Mouse (Mus musculus) limb, embryonic 13.5 days (tissue): ENCODE data around the gene Ccdc162. TPM values are rescaled to one million over a fixed set of nuclear protein-coding genes. Genes with fewer than 3 reads are reported as not detected.

ENCODE experiments used
- ATAC-seq: fragments of 200-750 bp; cut with Nextera tagmentation; 2 replicates; pipeline ENCODE4 v1.8.0; 2017; ENCODE audit warnings: low read depth, moderate number of reproducible peaks, moderate TSS enrichment; ENCODE audit not compliant: low FRiP score
- H3K27ac ChIP-seq: fragments of 300-500 bp; sonication (generic); 2 replicates; pipeline ENCODE4 v1.5.1; 2015; ENCODE audit warnings: inconsistent platforms, mild to moderate bottlenecking, moderate library complexity
- H3K27me3 ChIP-seq: fragments of 300-500 bp; sonication (generic); 2 replicates; pipeline ENCODE4 v1.6.1; 2015; ENCODE audit warnings: mild to moderate bottlenecking, inconsistent platforms
- H3K36me3 ChIP-seq: fragments of 300-500 bp; sonication (generic); 2 replicates; pipeline ENCODE4 v1.6.1; 2015; ENCODE audit warnings: inconsistent platforms, mild to moderate bottlenecking, moderate library complexity
- H3K4me1 ChIP-seq: fragments of 300-500 bp; sonication (generic); 2 replicates; pipeline ENCODE4 v1.6.1; 2015; ENCODE audit warnings: inconsistent platforms
- H3K4me2 ChIP-seq: fragments of 300-500 bp; sonication (generic); replicated peaks from 2 replicates; pipeline ENCODE4 v1.6.1; 2015; ENCODE audit warnings: inconsistent platforms, mild to moderate bottlenecking, moderate library complexity
- H3K4me3 ChIP-seq: fragments of 300-500 bp; sonication (generic); 2 replicates; pipeline ENCODE4 v1.5.1; 2015; ENCODE audit warnings: moderate library complexity, mild to moderate bottlenecking, inconsistent platforms
- H3K9ac ChIP-seq: fragments of 300-500 bp; sonication (generic); 2 replicates; pipeline ENCODE4 v1.6.1; 2015; ENCODE audit warnings: mild to moderate bottlenecking, inconsistent platforms
- H3K9me3 ChIP-seq: fragments of 300-500 bp; sonication (generic); 2 replicates; pipeline ENCODE4 v1.6.1; 2016; ENCODE audit warnings: inconsistent platforms
- WGBS: fragments of 180-500 bp; shearing (Covaris S2); methylation state at CpG from one replicate; pipeline ENCODE4 v1.1.7; 2015; 5-methylcytosine and 5-hydroxymethylcytosine counted together
- polyA plus RNA-seq: library from polyadenylated mRNA; unstranded; fragments of >200 nt; fragmentation: Nextera tagmentation; extraction: Ambion mirVana; gene quantifications from 2 replicates; pipeline ENCODE4 v1.2.1, GENCODE M21; 2015

Gene Ccdc162
- polyA plus RNA-seq, 1 experiment from 2014 or later: 1.4 TPM

DNA sequence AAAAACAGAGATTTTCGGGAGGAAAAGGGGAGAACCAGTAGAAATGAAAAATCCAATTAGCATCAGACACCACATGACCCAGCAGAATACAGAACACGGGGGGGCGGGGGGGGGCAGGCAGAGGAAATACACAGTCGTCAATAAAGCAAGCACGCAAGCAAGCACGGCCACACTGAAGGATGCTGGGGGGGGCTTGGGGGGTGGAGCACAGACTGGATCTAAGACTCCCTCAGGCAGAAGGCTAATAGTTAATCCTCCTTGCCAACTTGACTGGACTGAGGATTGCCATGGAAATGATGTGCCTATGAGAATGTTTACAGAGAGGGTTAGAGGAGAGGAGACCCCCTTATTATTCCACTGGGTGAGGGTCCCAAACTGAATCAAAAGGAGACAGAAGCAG lies 19.0 kb upstream of the Ccdc162 start:
- no peak overlapping the region for H3K4me2 ChIP-seq
- no peaks in the 10 kb centered on the region for H3K4me1 ChIP-seq
- H3K27me3 ChIP-seq: no peaks in the 10 kb centered on the region
- H3K36me3 ChIP-seq: peaks cover 23% of the 10 kb centered on the region
- H3K9me3 ChIP-seq: 0 out of 2 replicates have a peak, but pooled peaks cover 3% of the 10 kb centered on the region
- H3K27ac ChIP-seq: no peak overlapping the region
- WGBS: 69% methylated on average over 6 of the region's 6 CpGs
- H3K9ac ChIP-seq: no peak overlapping the region
- no peak for ATAC-seq
- H3K4me3 ChIP-seq: no peak overlapping the region

DNA sequence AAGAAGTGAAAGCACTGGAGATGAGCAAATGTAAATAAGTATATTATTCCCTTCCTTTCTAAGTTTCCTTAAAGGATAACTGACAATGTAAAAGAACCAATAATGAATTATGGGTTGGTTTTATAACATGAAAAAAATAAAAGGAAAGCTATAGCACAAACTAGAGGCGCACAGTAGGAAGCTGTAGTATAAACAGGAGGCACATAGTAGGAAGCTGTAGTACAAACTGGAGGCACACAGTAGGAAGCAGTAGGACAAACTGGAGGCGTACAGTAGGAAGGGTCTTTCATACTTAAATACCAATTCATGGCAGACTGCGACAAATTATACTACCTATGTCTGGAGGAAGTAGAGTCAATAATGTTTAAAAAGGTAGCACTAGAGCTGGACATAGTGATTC lies 16.8 kb upstream of the Ccdc162 start:
- 99% methylated on average over 3 of the region's 3 CpGs for WGBS
- no peak overlapping the region for H3K9ac ChIP-seq
- H3K9me3 ChIP-seq: 0 out of 2 replicates have a peak, but pooled peaks cover 3% of the 10 kb centered on the region
- H3K36me3 ChIP-seq: peaks cover 30% of the 10 kb centered on the region
- H3K4me2 ChIP-seq: no peak overlapping the region
- H3K4me1 ChIP-seq: no peaks in the 10 kb centered on the region
- no peak overlapping the region for H3K27ac ChIP-seq
- ATAC-seq: no peak
- H3K27me3 ChIP-seq: no peaks in the 10 kb centered on the region
- H3K4me3 ChIP-seq: no peak overlapping the region

DNA sequence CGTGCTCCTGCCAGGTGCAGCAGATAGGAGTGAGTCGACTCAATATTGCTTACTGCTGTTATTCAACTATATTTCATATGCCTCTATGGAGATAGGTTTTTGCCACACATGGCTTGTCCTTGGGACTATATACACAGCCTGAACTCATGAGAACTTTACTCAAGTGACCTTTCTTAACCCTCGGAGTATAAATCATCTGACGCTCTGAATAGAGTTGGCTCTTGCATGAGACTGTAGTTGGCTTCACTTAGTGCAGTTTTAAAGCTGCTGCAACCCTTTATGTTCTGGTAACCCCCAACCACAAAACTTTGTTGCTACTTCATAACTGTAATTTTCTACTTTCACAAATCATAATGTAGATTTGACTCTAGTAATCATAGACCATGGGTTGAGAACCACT lies 15.5 kb upstream of the Ccdc162 start:
- H3K27ac ChIP-seq: no peak overlapping the region
- H3K9ac ChIP-seq: no peak overlapping the region
- H3K4me2 ChIP-seq: no peak overlapping the region
- peaks cover 24% of the 10 kb centered on the region for H3K36me3 ChIP-seq
- ATAC-seq: no peak
- H3K9me3 ChIP-seq: 0 out of 2 replicates have a peak, but pooled peaks cover 3% of the 10 kb centered on the region
- 87% methylated on average over 4 of the region's 4 CpGs for WGBS
- no peaks in the 10 kb centered on the region for H3K4me1 ChIP-seq
- H3K27me3 ChIP-seq: no peaks in the 10 kb centered on the region
- no peak overlapping the region for H3K4me3 ChIP-seq

DNA sequence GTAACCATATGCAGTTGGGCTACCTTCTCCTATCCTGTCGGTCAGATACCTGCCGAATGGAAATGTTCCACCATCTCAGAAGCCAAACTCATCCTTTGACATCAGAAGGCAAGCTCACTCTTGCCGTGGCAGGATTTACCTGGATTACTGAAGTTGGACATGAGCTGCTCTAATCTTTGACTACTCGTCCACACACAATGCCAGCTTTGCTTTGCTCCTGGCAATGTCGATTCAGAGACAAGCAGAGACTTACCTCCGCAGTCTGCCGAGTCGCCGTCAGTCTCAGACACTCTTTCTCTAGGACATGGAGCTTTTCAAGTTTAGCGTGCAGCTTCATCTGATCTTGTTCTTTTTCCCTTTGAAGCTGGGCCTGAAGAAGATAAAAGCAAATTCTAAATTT lies 14.3 kb upstream of the Ccdc162 start:
- Histone ChIP-seq H3K4me1 (no peaks in the 10 kb centered on the region), H3K27me3 (no peaks in the 10 kb centered on the region), H3K9ac (no peak overlapping the region), H3K9me3 (no peaks in the 10 kb centered on the region), H3K36me3 (peaks cover 26% of the 10 kb centered on the region), H3K4me2 (no peak overlapping the region), H3K27ac (no peak overlapping the region), H3K4me3 (no peak overlapping the region)
- no peak for ATAC-seq
- 87% methylated on average over 10 of the region's 10 CpGs for WGBS

DNA sequence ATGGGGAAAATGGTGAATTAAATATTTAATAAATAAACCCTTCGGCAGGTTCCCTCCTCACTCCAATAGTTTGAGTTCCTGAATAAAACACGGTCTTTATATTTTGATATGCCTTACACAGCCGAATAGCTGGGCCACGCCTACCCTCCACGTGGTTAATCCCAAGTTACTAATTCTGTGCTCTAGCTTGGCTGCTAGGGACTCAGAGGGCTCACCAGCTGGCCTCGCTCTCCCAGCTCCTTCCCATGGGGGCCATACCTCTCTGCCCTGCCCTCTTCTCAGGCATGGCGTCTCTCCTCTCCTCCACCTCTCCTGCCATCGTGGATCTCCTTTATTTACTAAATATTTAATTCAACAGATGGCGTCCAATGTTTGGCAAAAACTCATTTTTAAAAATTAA lies 9.8 kb upstream of the Ccdc162 start:
- no peak overlapping the region for H3K4me2 ChIP-seq
- H3K4me1 ChIP-seq: no peaks in the 10 kb centered on the region
- WGBS: 81% methylated on average over 9 of the region's 9 CpGs
- no peaks in the 10 kb centered on the region for H3K9me3 ChIP-seq
- no peaks in the 10 kb centered on the region for H3K27me3 ChIP-seq
- no peak overlapping the region for H3K27ac ChIP-seq
- no peak overlapping the region for H3K9ac ChIP-seq
- peaks cover 30% of the 10 kb centered on the region for H3K36me3 ChIP-seq
- no peak overlapping the region for H3K4me3 ChIP-seq
- no peak for ATAC-seq

DNA sequence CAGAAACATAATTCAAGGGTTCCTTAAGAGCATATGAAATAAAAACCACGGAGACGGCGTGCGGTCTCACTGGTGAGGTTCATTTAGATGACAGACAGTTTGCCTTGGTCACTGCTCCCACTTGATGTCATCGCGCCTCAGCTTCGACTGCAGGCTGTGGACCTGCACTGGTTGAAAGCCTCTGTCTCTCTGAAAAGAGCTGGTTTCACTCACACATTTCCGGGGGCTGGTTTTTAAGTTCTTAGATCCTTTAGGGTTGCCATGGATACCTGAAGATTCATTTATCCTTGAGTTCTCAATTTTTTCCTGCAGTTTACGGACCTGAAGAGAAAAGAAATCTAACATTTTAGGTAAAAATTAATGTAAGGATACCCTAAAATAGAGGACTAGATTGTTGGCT lies 3.2 kb upstream of the Ccdc162 start:
- Histone ChIP-seq H3K9ac (no peak overlapping the region), H3K4me2 (no peak overlapping the region), H3K4me3 (no peak overlapping the region), H3K4me1 (no peaks in the 10 kb centered on the region), H3K27me3 (no peaks in the 10 kb centered on the region), H3K36me3 (peaks cover 4% of the 10 kb centered on the region), H3K9me3 (no peaks in the 10 kb centered on the region), H3K27ac (no peak overlapping the region)
- no peak for ATAC-seq
- WGBS: 73% methylated on average over 9 of the region's 9 CpGs

DNA sequence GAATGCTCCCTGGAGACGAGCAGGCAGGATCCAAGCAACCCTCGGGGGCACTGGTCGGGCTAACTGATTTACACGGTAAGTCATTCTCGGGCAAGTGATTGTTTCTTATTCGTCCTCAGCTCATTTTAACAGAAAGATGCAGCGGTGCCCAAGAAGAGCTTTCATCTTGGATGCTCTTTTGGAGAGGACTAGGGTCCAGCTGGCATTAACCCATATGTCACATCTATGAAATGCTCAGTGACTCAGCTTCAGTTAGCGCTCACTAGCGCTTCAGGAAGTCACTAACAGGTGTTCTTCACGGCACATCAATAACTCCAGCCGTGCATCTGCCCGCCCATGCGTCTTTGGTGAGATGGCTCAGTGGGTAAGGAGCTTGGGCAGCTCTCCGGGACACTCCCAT lies 877 bp downstream of the Ccdc162 start:
- Histone ChIP-seq H3K27me3 (no peaks in the 10 kb centered on the region), H3K4me2 (no peak overlapping the region), H3K4me1 (no peaks in the 10 kb centered on the region), H3K4me3 (no peak overlapping the region), H3K36me3 (no peaks in the 10 kb centered on the region; the same call in 1 of the 2 replicates), H3K9ac (no peak overlapping the region), H3K27ac (no peak overlapping the region), H3K9me3 (no peaks in the 10 kb centered on the region)
- no peak for ATAC-seq
- 87% methylated on average over 14 of the region's 14 CpGs for WGBS

DNA sequence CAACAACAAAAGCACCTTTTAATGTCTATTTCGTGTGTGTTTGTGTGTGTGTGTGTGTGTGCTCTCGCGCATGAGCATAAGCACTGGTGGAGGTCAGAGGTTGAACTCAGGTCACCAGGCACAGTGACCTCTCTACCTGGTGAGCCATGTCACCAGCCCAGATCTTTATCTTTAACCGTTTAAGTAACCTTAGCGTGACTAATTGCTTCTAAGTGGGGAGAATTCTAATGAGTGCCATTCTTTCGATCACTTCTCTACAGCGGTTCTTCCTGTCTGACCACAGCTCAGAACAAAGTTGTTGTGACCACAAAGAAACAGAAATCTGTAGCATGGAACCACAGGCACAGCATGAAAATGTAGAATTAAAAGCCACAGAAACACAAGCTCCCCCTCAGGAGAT lies 5.0 kb downstream of the Ccdc162 start:
- Histone ChIP-seq H3K9ac (no peak overlapping the region), H3K27ac (no peak overlapping the region), H3K9me3 (no peaks in the 10 kb centered on the region), H3K36me3 (no peaks in the 10 kb centered on the region), H3K4me1 (no peaks in the 10 kb centered on the region), H3K4me3 (no peak overlapping the region), H3K4me2 (no peak overlapping the region), H3K27me3 (no peaks in the 10 kb centered on the region)
- WGBS: 62% methylated on average over 7 of the region's 7 CpGs
- no peak for ATAC-seq

DNA sequence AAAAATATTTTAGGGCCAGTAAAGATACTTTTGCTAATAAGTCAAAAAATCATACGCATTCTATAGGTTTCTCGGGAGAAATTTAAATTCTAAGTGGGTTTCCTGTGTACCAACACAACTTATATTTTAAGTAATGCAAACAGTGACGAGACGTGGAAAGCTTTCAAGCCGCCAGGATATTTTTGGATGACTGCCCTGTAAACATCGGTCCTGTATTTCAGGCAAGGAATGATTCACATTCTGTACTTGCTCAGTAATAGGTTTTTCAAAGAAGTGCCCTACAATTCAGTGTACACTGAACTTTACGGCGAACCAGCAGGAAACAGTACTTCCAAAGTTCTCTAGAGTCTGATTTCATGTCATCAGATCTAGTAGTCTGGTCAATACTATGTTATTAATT lies 5.7 kb downstream of the Ccdc162 start:
- Histone ChIP-seq H3K4me2 (no peak overlapping the region), H3K4me1 (no peaks in the 10 kb centered on the region), H3K9ac (no peak overlapping the region), H3K4me3 (no peak overlapping the region), H3K27ac (no peak overlapping the region), H3K27me3 (no peaks in the 10 kb centered on the region), H3K9me3 (no peaks in the 10 kb centered on the region), H3K36me3 (no peaks in the 10 kb centered on the region)
- no peak for ATAC-seq
- WGBS: 85% methylated on average over 8 of the region's 8 CpGs

DNA sequence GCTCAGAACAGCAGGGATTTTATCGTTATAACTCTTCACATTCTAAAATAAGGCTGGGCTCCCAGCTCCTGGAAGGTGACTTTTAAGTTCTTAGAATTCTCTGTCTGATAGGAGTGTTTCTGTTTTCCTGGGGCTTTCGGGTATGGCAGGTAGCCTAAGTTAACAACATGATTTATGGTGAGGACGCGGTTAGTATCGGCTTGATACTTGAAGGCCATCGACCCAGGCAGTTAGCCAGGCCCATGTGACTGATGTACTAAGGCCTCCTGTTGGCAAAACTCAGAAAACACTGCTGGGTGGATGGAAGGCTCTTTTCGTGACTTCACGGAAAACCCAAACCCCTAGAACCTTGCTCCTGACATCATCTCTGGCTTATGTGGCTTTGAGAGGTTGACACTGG lies 7.1 kb downstream of the Ccdc162 start:
- no peaks in the 10 kb centered on the region for H3K9me3 ChIP-seq
- no peaks in the 10 kb centered on the region for H3K4me1 ChIP-seq
- H3K27ac ChIP-seq: no peak overlapping the region
- no peak overlapping the region for H3K4me3 ChIP-seq
- no peaks in the 10 kb centered on the region for H3K36me3 ChIP-seq
- no peak for ATAC-seq
- no peak overlapping the region for H3K9ac ChIP-seq
- no peak overlapping the region for H3K4me2 ChIP-seq
- WGBS: 87% methylated on average over 8 of the region's 8 CpGs
- H3K27me3 ChIP-seq: no peaks in the 10 kb centered on the region

DNA sequence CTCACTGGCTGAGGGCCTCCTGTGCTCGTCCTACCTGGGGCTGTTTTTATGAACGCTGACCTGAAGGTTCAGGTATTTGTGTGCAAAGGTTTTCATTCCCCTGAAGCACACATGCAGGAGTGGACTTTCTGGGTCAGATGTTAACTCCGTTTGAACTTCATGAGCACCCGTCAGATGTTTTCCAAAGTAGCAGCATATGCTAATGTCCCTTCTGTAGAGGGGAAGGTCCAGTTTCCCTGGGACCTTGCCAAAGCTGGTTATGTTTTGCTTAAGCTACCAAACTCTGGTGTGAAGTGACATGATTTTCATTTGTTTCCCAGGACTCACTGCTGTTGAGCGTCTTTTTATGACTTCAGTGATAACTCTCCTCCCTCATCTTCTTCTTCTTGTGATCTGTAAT lies 16.8 kb downstream of the Ccdc162 start:
- Histone ChIP-seq H3K9me3 (no peaks in the 10 kb centered on the region), H3K27ac (no peak overlapping the region), H3K4me3 (no peak overlapping the region), H3K4me1 (no peaks in the 10 kb centered on the region), H3K9ac (no peak overlapping the region), H3K36me3 (no peaks in the 10 kb centered on the region), H3K27me3 (no peaks in the 10 kb centered on the region), H3K4me2 (no peak overlapping the region)
- ATAC-seq: no peak
- 75% methylated on average over 5 of the region's 5 CpGs for WGBS

DNA sequence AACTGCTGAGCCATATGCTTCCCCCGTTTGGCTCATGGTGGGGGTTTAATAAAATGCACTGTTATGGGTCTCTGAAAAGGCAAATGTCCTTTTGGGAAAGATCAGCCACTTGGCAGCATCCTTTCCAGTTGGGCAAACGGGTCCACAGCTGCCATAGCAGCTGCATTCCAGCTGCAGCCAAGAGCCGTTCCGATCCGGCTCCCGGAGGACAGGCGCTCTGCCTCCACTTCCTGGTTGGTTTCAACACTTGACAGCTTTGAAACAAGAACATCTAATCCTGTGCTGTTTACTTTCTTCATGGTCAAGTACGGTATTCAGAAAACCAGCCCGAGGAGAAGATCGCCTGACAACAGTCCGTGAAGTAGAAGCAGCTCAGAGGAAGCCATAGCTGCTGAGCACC lies 19.4 kb downstream of the Ccdc162 start:
- no peak overlapping the region for H3K9ac ChIP-seq
- no peaks in the 10 kb centered on the region for H3K36me3 ChIP-seq
- no peaks in the 10 kb centered on the region for H3K27me3 ChIP-seq
- 68% methylated on average over 11 of the region's 11 CpGs for WGBS
- H3K4me1 ChIP-seq: no peaks in the 10 kb centered on the region
- ATAC-seq: no peak
- H3K9me3 ChIP-seq: no peaks in the 10 kb centered on the region
- H3K4me2 ChIP-seq: no peak overlapping the region
- H3K4me3 ChIP-seq: no peak overlapping the region
- no peak overlapping the region for H3K27ac ChIP-seq

DNA sequence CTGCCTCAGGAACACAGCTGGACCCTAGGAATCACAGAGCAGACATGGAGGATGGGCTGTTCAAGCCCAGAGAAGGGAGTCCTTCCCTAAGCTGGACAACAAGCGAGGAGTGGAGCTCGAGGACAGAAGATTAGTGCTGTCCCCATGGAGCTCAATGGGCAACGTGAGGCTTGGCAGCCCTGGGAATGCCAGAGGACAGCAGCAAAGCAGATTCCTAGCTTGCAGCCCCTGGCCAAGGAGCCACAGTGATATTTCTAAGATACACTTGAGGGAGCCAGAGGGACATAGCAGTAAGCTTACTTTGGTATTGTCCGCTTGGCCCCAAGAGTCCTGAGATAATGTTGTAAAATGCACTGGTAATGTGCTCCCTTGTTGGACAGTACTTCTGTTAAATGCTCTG lies 25.5 kb downstream of the Ccdc162 start:
- WGBS: 71% methylated on average over 4 of the region's 4 CpGs
- no peak overlapping the region for H3K4me2 ChIP-seq
- no peaks in the 10 kb centered on the region for H3K36me3 ChIP-seq
- no peaks in the 10 kb centered on the region; the same call in 1 of the 2 replicates for H3K27me3 ChIP-seq
- no peak overlapping the region for H3K27ac ChIP-seq
- no peaks in the 10 kb centered on the region for H3K4me1 ChIP-seq
- peaks cover 6% of the 10 kb centered on the region; the same call in 1 of the 2 replicates for H3K9me3 ChIP-seq
- H3K4me3 ChIP-seq: no peak overlapping the region
- H3K9ac ChIP-seq: no peak overlapping the region
- no peak for ATAC-seq
